Mouse (Mus musculus) monocyte, adult 2 months (primary cell): Measurements from ENCODE around the gene Mlh1.

Experiments
- DNase-seq, 2 experiments: peaks; one replicate each; pipeline ENCODE4 v3.0.0; 2022; ENCODE audit warnings: low spot score in 2 of 2, low read depth in 1 of 2

Gene Mlh1

DNA sequence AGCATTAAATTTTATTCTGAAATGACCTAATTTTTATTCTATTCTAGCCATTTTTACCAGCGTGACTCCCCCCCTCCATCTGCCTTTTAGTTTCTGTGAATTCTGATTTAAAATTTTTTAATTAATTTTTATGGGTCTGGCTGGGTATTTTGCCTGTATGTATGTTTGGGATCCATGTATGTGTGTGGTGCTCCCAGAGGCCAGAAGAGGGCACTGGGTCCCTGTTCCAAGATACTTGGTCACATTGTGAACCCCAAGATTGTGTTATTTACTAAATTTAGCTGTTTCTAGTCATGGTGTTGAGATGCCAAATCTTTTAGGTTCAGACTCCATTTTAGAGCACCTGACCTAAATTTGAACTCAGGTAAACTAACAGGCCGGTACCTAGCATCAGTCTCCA is 14.9 kb upstream of the Mlh1 start:
- no peak for DNase-seq

DNA sequence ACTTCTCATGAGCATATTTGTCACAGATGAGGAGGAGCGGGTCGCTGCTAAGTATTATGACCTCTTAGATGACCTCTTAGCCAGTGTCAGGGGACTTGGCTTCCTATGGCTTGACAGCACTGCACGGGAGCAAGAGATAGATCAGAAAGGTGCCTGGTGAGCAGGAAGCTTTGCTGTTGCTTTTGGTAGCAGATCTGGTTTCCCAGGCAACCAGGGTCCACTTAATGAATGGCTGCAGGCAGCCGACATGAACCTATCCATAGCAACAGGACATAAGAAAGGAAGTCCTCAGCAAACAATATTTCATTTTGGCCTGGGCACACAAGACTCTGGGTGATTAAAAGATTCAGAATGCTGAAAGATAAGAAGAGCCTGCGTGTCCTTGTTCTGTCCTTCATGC is 14.1 kb upstream of the Mlh1 start:
- DNase-seq, result no peak

DNA sequence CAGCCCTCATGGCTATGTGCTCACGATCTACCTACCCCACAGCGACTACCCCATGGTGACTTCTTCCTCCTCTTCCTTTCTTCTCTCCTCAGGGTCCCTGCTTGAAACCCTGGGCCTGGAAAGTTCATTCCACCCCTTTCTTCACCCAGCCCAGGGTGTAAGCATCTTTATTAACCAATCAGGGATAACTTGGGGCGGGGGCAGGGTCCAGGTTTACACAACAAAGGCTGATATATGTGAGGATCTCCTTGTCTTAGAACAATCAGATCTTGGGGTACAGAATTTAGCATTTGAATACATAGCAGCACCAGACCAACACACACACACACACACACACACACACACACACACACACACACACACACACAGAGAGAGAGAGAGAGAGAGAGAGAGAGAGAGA is 13.5 kb upstream of the Mlh1 start:
- no peak for DNase-seq

GRCm38 (mm10) chr9:111275156-111275555 is 3.6 kb upstream of the Mlh1 start:
- no peak for DNase-seq

DNA sequence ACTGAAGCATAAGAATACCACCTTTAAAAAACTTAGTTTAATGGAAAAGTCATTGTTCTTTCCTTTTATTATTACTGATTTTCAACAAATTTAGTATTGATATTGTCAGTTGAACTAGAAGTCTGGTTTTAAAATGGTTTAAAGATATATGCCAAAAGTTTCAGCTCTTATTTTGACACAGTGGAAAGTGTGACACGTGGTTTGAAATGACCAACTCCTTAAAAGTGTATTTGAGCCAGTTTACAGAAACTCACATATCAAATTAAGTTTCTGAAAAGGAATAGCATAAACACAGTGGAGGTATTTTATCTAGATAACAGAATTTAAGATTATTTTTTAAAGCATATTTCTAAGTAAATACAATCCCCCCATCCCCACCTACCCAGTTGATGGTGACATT is 2.4 kb upstream of the Mlh1 start:
- DNase-seq, result no peak

DNA sequence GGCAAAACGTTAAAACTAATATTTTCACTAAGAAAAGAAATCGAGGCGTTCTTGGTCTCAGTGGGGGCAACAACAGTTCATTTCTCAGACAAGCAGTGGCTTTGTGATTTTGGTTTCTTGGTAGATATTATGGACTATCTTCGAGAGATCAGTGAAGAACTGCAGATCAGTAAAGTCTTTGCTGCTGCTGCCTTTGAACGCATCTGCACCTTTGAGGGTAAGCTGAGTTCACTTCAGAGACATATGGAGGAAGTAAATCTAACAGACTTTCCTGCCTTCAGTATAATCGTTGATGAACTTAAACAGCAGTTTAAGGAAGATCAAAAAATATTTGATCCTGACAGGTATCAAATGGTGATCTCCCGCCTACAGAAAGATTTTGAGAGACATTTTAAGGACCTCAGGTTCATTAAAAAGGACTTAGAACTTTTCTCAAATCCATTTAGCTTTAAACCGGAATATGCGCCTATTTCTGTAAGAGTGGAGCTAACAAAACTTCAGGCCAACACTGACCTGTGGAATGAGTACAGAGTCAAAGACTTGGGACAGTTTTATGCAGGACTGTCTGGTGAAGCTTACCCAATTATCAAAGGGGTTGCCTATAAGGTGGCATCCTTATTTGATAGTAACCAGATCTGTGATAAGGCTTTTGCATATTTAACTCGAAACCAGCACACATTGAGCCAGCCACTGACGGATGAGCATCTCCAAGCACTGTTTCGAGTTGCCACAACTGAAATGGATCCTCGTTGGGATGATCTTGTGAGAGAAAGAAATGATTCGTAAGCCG is 1.6 kb upstream of the Mlh1 start:
- no peak for DNase-seq

DNA sequence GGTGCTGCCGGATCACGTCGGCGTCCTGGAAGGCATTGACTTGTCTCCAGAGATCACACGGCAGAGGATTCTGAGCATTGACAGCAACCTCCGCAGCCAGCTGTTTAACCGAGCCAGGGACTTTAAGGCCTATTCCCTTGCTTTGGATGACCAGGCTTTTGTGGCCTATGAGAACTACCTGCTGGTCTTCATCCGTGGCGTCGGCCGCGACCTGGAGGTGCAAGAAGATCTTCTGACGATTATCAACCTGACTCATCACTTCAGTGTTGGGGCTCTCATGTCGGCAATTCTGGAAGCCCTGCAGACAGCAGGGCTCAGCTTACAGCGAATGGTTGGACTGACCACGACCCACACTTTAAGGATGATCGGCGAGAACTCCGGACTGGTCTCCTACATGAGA is 765 bp upstream of the Mlh1 start:
- no peak for DNase-seq

GRCm38 (mm10) chr9:111271056-111271433 is 546 bp downstream of the Mlh1 start:
- no peak for DNase-seq

DNA sequence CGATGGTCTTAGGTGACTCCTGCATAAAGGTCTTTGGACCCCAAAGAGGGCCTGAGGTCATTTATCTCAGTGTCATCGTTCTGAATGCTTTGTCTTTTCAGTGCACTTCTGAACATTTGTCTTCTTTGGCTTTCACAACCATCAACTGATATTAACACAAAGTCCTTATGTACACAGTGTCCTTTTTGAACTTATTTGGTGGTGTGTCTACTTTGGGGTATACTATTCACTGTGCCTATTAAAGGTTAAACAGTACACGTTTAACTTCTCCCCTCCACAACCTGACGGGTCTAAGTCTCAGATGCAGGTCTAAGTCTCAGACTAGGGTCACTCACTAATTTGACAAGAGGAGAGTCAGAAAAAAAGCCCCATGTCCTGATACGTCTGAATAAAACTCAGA is 985 bp downstream of the Mlh1 start:
- no peak for DNase-seq

DNA sequence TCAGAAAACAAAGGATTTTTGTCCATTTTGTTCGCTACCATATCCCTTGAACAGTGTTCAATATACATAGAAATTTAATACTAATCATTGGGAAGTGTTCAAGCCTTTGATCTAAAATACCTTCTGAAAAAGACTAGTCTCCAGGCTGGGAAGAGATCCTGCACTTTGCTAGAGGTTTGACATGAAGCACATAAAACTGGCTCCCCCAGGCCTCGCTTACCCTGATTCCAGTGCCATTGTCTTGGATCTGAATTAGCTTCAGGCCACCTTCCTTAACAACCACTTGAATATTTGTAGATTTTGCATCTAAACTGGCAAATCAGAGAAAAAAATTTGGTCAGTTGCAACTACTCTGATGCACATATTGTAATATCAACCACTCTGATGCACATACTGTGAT is 3.6 kb downstream of the Mlh1 start:
- DNase-seq, result no peak

- DNase-seq, result no peak
These were observed 10.2 kb downstream of the Mlh1 start for GRCm38 (mm10) chr9:111261356-111261755.

DNA sequence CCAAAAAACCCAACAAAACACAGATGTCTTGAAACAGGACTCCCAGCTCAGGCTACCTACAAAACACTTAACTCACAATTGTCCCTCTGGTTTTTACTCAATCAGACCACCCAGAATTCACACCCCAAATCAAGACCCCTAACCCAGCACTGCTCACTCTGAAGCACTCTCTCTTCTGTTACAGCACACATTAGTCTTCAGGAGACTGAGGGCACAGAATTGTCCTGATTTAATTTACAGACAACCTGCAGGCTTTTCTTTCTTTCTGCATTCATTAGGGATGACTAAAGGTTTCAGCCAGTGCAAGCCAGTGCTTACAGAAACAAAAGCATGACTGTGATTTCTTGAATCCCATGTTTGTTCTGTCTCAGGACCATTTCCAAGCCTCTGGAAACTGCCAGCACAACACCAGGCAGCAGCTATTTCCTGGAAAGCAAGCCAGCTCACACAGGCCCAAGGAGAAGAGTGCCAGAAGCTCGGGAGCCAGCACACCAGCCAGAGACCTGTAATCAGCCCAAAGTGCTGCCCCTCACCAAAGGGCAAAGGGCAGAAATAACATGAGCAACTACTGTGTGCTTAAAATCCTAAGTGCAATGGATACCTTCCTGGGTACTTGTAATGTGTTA is 11.1 kb downstream of the Mlh1 start:
- DNase-seq, result no peak

GRCm38 (mm10) chr9:111252161-111252869 is 19.3 kb downstream of the Mlh1 start:
- no peak for DNase-seq

DNA sequence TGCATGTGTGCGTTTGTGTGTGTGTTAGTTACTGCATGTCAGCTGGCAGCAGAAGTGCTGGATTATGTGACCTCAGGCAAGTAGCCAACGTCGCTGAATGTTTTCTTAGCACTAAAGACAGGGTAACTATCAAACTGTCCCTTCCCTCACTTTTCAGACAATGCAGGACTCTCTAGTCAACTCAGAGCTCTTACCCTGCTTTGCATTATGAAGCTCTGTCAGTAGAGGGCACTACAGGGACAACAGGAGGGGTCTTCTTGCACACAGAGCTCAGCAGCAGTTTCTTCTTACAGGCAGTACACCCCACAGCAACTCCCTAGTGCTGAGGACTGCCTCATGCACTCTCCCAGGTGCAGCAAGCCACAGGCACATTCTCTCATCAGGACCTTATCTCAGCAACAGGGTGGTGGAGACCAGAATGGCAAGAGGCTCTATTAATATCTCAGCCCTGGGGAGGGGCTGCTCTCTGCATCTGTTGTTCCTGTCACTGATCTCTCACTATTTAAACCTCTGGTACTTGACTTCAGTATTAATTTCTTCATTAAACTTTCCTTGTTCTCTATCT is 23.8 kb downstream of the Mlh1 start:
- DNase-seq, result no peak

GRCm38 (mm10) chr9:111245546-111245945 is 26.0 kb downstream of the Mlh1 start:
- DNase-seq, result no peak

DNA sequence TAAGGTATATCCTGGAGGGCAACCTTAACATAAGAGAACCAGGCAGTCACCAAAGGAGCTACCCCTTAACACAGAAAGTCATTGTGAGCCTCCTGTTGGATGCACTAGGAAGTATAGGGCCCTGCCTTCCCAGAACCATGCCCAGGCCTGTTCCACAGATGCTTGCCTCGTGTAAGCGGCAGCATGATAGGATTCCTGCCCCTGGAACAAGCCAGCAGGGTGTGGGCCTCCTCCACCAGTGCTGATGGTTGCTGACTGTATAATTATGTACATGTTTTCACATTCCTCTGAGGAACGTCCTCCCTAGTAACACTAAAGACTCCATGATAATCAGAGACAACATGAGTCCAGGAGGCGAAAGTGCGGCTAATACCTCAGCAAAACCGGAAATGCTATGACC is 28.2 kb downstream of the Mlh1 start:
- no peak for DNase-seq

GRCm38 (mm10) chr9:111239821-111240220 is 31.8 kb downstream of the Mlh1 start:
- no peak for DNase-seq

GRCm38 (mm10) chr9:111237726-111238125 is 33.9 kb downstream of the Mlh1 start:
- no peak for DNase-seq

DNA sequence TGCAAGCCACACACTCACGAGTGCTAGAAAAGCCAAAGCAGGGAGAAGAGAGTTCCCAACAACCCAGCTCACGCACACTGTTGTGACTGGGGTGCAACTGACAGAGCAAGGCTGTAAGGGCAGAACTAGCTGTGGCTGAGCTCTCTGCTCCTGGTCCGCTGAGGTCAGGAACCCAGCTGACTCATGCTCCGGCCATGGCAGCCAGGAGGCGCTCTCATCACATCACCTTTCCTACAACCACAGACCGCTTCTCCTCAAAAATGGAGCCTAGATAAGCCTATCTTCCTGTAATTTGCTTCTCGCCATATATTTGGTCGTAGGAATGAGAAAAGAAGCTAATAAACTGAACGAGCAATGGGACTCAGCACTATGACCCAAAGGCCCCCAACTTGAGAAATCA is 36.9 kb downstream of the Mlh1 start:
- no peak for DNase-seq

GRCm38 (mm10) chr9:111228446-111228845 is 43.1 kb downstream of the Mlh1 start:
- DNase-seq, result no peak

GRCm38 (mm10) chr9:111223406-111223805 is 48.2 kb downstream of the Mlh1 start:
- DNase-seq, result no peak

DNA sequence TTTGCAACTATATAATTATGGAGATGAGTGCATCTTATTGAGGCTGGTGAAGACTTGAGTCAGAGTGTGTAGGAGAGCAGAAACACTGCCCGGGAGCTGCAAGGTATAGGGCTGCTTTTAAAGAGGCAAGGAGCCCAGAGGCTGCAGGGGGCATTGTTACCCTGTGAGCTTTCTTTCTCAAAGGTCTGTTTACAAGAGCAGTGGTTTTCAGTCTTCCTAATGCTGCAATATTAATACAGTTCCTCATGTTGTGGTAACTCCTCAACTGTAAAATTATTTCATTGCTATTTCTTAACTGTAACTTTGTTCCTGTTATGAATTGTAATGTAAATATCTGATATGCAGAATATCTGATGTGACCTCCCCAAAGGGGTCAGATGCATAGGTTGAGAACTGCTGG is 50.0 kb downstream of the Mlh1 start:
- DNase-seq, result no peak
